Mouse (Mus musculus) stomach, embryonic 14.5 days (tissue): ENCODE data around the gene Galk2. TPM values are rescaled to one million over a fixed set of nuclear protein-coding genes. Genes with fewer than 3 reads are reported as not detected.
A peak's percentile ranks its signal among the peaks of the same experiment; 100 is the strongest.

ENCODE experiments used
- ATAC-seq: fragments of 200-750 bp; cut with Nextera tagmentation; 2 replicates; pipeline ENCODE4 v1.8.0; 2017; ENCODE audit warnings: low read depth, moderate TSS enrichment; ENCODE audit not compliant: insufficient number of reproducible peaks, insufficient read depth, low FRiP score
- H3K27ac ChIP-seq: fragments of 300-500 bp; sonication (generic); 2 replicates; pipeline ENCODE4 v1.5.1; 2014; ENCODE audit warnings: mild to moderate bottlenecking, low read length, moderate library complexity, mixed read lengths
- H3K27me3 ChIP-seq: fragments of 300-500 bp; sonication (generic); 2 replicates; pipeline ENCODE4 v1.6.1; 2014; ENCODE audit warnings: low read length, control low read depth, mixed read lengths; ENCODE audit not compliant: control insufficient read depth, insufficient read depth
- H3K36me3 ChIP-seq: fragments of 300-500 bp; sonication (generic); 2 replicates; pipeline ENCODE4 v1.6.1; 2014; ENCODE audit warnings: mild to moderate bottlenecking, control low read depth, low read length, moderate library complexity, mixed read lengths; ENCODE audit not compliant: control insufficient read depth, insufficient read depth
- H3K4me1 ChIP-seq: fragments of 300-500 bp; sonication (generic); 2 replicates; pipeline ENCODE4 v1.6.1; 2014; ENCODE audit warnings: low read length, control low read depth, mixed read lengths; ENCODE audit not compliant: control insufficient read depth, insufficient read depth
- H3K4me2 ChIP-seq: fragments of 300-500 bp; sonication (generic); replicated peaks from 2 replicates; pipeline ENCODE4 v1.6.1; 2014; ENCODE audit warnings: low read depth, low read length, control low read depth
- H3K4me3 ChIP-seq: fragments of 300-500 bp; sonication (generic); 2 replicates; pipeline ENCODE4 v1.5.1; 2014; ENCODE audit warnings: low read depth, low read length, control low read depth
- H3K9ac ChIP-seq: fragments of 300-500 bp; sonication (generic); replicated peaks from 2 replicates; pipeline ENCODE4 v1.6.1; 2014; ENCODE audit warnings: low read depth, mild to moderate bottlenecking, control low read depth, low read length, moderate library complexity, mixed read lengths
- H3K9me3 ChIP-seq: fragments of 300-500 bp; sonication (generic); 2 replicates; pipeline ENCODE4 v1.6.1; 2016; ENCODE audit warnings: low read depth, low read length, control low read depth; ENCODE audit not compliant: control insufficient read depth
- WGBS: fragments of 180-500 bp; shearing (Covaris S2); extraction: QIAGEN DNeasy Blood & Tissue Kit; methylation state at CpG from one replicate; pipeline ENCODE4 v1.1.7; 2014; 5-methylcytosine and 5-hydroxymethylcytosine counted together
- polyA plus RNA-seq: library from polyadenylated mRNA; unstranded; fragments of >200 nt; fragmentation: Nextera tagmentation; extraction: Ambion mirVana; gene quantifications from 2 replicates; pipeline ENCODE4 v1.2.1, GENCODE M21; 2014

The Galk2 gene
- polyA plus RNA-seq, 1 experiment from 2014 or later: 42.6 TPM

- Histone ChIP-seq H3K4me2 (no peak overlapping the region), H3K36me3 (no peaks in the 10 kb centered on the region; the same call in 1 of the 2 replicates), H3K4me1 (no peaks in the 10 kb centered on the region), H3K27me3 (no peaks in the 10 kb centered on the region), H3K4me3 (no peak overlapping the region), H3K27ac (no peak overlapping the region), H3K9ac (no peak overlapping the region), H3K9me3 (no peaks in the 10 kb centered on the region)
- WGBS: 54% methylated on average over 5 of the region's 5 CpGs
- ATAC-seq: no peak
Observed at GRCm38 (mm10) chr2:125975808-125976345, 117.0 kb downstream of the Galk2 start.

DNA sequence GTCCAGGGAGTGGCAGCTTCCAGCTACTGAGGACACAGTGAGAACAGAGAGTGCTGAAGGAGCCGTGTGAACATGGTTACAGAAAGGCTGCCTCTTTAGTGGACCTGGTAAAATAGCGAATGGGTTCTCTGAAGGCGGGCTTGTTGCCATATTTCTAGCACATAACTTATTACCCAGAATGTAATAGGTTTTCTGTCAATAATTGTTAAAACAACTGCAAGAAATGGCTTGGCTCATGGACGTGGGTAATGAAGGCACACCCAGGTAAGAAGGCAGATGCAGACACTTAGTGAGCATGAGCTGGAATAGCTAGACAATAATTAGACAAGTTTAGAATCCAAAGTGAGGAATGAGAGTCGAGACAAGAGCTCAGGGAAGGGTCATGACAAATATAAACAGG lies 143.4 kb downstream of the Galk2 start:
- H3K4me2 ChIP-seq: no peak overlapping the region
- WGBS: 54% methylated on average over 5 of the region's 5 CpGs
- H3K4me1 ChIP-seq: no peaks in the 10 kb centered on the region
- ATAC-seq: no peak
- no peaks in the 10 kb centered on the region for H3K9me3 ChIP-seq
- H3K27ac ChIP-seq: no peak overlapping the region
- no peaks in the 10 kb centered on the region for H3K36me3 ChIP-seq
- H3K4me3 ChIP-seq: no peak overlapping the region
- H3K9ac ChIP-seq: no peak overlapping the region
- H3K27me3 ChIP-seq: no peaks in the 10 kb centered on the region

- no peak overlapping the region for H3K4me3 ChIP-seq
- H3K27ac ChIP-seq: no peak overlapping the region
- ATAC-seq: peak; percentile 42; the same call in 1 of the 2 replicates
- H3K27me3 ChIP-seq: no peaks in the 10 kb centered on the region
- H3K4me2 ChIP-seq: no peak overlapping the region
- H3K36me3 ChIP-seq: no peaks in the 10 kb centered on the region
- WGBS: 34% methylated on average over 3 of the region's 3 CpGs
- no peaks in the 10 kb centered on the region for H3K4me1 ChIP-seq
- no peak overlapping the region for H3K9ac ChIP-seq
- H3K9me3 ChIP-seq: no peaks in the 10 kb centered on the region
Observed at GRCm38 (mm10) chr2:126006088-126006487, 147.2 kb downstream of the Galk2 start.

DNA sequence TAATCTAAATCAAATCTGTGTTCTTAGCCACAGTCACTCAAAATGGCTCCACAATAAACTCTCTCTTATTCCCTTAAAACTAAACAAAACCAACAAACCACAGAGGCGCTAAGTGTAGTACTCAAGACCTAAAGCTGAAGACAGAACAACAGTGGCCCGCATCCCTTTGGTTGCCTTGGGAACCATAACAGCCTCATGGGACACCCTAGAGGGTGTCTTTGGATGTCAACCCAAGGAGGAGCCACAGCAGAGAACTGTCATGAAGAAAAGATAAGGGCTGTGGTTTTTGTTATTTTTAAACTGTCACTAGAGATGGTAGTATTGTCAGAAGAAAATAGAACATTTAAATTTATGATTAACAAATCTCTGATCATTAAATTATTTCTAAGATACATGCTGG lies 147.8 kb downstream of the Galk2 start:
- H3K4me2 ChIP-seq: no peak overlapping the region
- H3K36me3 ChIP-seq: no peaks in the 10 kb centered on the region
- no peaks in the 10 kb centered on the region for H3K4me1 ChIP-seq
- no peak for ATAC-seq
- no peak overlapping the region for H3K4me3 ChIP-seq
- H3K27me3 ChIP-seq: no peaks in the 10 kb centered on the region
- 74% methylated on average over 2 of the region's 2 CpGs for WGBS
- H3K9ac ChIP-seq: no peak overlapping the region
- H3K27ac ChIP-seq: no peak overlapping the region
- H3K9me3 ChIP-seq: no peaks in the 10 kb centered on the region

- H3K9me3 ChIP-seq: no peaks in the 10 kb centered on the region
- H3K36me3 ChIP-seq: no peaks in the 10 kb centered on the region
- 50% methylated on average over 12 of the region's 12 CpGs for WGBS
- H3K4me3 ChIP-seq: no peak overlapping the region
- H3K27ac ChIP-seq: no peak overlapping the region
- no peak overlapping the region for H3K4me2 ChIP-seq
- no peaks in the 10 kb centered on the region for H3K4me1 ChIP-seq
- no peak overlapping the region for H3K9ac ChIP-seq
- ATAC-seq: no peak
- no peaks in the 10 kb centered on the region for H3K27me3 ChIP-seq
Observed at GRCm38 (mm10) chr2:126014989-126015710, 156.2 kb downstream of the Galk2 start.

GRCm38 (mm10) chr2:126015763-126016473 lies 157.0 kb downstream of the Galk2 start:
- H3K9ac ChIP-seq: no peak overlapping the region
- H3K36me3 ChIP-seq: no peaks in the 10 kb centered on the region
- H3K9me3 ChIP-seq: no peaks in the 10 kb centered on the region
- no peak overlapping the region for H3K4me2 ChIP-seq
- H3K4me3 ChIP-seq: no peak overlapping the region
- H3K27me3 ChIP-seq: no peaks in the 10 kb centered on the region
- ATAC-seq: no peak
- 54% methylated on average over 3 of the region's 3 CpGs for WGBS
- H3K4me1 ChIP-seq: no peaks in the 10 kb centered on the region
- no peak overlapping the region for H3K27ac ChIP-seq

GRCm38 (mm10) chr2:126031186-126031900 lies 172.4 kb downstream of the Galk2 start:
- 40% methylated on average over 8 of the region's 8 CpGs for WGBS
- peak; percentile 18; the same call in 1 of the 2 replicates for ATAC-seq
- no peak overlapping the region for H3K9ac ChIP-seq
- no peak overlapping the region for H3K4me2 ChIP-seq
- no peaks in the 10 kb centered on the region for H3K36me3 ChIP-seq
- H3K27me3 ChIP-seq: no peaks in the 10 kb centered on the region
- no peak overlapping the region for H3K4me3 ChIP-seq
- peaks cover 9% of the 10 kb centered on the region for H3K4me1 ChIP-seq
- H3K27ac ChIP-seq: peak overlapping the region; percentile 58; the same call in 1 of the 2 replicates
- no peaks in the 10 kb centered on the region for H3K9me3 ChIP-seq
